Mouse (Mus musculus): ENCODE measurements around the gene Ska2.

The Ska2 gene

DNA sequence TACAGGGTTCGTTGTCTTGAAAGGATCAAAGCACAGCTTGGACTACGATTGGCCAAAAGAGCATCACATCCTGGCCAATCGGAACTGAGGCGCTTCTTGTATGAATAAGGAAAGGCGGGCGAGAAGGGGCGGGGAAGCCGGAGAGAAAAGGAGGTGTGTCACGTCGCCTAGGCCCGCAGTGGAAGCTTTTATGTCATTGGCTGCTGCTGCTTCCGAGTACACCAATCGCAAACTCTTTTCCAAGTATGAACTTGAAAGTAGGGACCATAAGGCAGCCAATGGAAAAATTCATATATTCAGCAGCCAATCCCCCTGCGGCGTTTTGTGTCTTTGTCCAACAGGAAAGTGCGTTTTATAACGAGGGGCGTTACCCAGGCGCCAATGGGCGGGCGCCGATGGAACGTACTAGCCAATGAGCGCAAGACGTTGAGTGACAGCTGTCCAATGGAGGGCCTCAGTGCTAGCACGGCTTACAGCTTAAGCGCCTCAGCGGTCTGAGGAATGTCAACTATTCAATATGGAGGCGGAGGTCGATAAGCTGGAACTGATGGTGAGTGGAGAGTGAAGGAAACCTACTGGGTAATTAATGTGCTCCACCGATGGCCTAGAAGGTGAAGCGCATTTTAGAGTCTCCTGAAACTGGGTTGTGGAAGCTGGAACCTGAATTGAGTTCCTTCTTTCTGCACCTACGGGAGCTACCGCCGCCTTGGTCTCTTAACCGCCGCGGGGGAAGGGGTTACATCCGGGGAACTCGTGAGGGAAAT lies at the start of gene Ska2:
Ska2 (plus strand) TSS at position 480 of the 764 bp plus-strand sequence.
- in situ Hi-C loops (cut with MboI; ENCODE audit: unreplicated experiment in 2 of 2) = no loop called here

DNA sequence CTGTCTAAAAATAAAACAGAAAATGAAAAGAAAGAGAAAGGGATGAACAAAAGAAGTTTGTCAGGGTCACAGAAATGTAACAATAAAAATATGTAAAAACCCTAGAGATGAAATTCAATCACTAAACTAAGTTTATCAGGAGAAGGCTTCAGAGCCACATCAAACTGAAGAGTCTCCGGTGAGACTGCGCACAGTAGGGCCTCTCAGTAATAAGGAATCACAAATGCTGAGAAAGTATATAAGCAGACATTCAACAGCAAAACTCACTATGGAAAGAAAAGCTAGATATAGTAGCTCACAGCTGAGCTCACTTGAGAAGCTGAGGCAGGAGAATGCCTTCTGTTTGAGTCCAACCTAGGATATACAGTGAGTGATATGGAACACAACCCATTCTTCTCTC lies 48.6 kb upstream of the Ska2 start:
- in situ Hi-C loops (cut with MboI; ENCODE audit: unreplicated experiment in 2 of 2) = no loop called here

DNA sequence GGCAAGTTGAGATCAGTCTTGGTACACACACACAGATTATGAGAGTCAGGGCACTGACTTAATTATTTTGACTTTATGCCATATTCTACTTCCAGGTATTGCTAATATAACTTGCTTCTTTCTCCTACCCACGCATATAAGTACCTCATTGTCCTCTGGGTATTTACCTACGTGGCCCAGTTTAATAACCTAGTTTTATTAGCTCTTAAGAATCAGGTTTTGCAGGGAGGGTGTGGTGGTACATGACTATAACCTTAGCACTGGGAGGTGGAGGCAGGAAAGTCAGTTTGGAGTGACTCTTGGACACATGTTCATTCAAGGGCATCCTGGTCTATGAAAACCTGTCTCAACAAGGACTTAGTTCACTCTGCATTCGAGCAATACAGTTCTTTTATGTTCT lies 46.9 kb upstream of the Ska2 start:
- in situ Hi-C loops (cut with MboI; ENCODE audit: unreplicated experiment in 2 of 2) = no loop called here

DNA sequence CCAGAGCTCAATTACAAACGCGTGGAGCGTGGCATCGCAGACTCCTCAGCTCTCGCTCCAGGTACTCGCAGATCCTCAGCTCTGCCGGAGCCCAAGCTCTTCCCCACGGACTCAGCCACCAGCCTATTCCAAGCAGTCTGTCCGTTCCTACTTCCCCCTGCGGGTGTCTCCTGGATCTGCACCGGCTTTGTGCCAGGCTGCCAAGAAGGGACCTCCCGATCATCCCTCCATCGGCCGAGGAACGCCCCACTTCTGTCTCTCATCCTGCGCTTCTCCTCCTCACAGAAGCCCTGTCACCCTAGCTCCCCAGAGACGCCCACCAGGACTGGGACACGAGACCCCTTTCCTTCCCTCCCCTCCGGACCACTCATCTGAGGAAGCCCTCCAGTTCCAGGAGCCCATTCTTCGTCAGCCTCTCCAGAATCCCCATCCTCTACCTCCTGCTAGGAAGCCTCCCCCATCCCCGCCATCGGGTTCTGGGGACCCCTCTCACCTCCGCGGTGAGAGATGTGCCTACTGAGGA lies 35.6 kb upstream of the Ska2 start:
- in situ Hi-C loops (cut with MboI; ENCODE audit: unreplicated experiment in 2 of 2) = no loop called here

DNA sequence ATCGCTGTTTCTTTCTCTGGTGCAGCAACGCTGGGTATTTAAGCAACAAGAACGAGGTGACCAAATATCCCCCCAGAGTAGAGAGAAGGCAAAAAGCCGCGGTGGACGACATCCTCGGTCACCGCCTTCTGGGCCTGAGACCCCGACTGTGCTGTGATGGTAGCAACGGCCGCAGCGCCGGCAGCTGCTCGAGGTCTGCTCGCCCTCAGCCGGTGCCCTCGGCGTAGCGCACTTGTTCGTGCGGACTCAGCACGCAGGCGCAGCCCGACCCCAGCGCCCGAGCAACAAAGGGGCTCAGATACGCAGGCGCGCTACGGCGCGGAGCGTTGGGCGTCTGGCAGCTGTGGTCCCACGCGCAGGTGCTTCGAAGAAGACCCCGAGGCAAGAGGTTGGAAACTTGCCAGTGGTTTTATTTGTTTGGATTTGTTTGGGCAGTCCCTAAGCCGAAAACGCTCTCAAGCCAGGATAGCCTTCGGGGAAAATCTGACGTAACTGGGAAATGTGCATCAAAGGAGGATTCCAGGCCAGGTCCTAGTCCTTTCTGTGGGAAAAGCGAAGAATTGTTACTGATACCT lies 35.1 kb upstream of the Ska2 start, which contains the start of gene Gdpd1:
Gdpd1 (minus strand) TSS at position 197 of the 575 bp plus-strand sequence.
- in situ Hi-C loops (cut with MboI; ENCODE audit: unreplicated experiment in 2 of 2) = no loop called here

DNA sequence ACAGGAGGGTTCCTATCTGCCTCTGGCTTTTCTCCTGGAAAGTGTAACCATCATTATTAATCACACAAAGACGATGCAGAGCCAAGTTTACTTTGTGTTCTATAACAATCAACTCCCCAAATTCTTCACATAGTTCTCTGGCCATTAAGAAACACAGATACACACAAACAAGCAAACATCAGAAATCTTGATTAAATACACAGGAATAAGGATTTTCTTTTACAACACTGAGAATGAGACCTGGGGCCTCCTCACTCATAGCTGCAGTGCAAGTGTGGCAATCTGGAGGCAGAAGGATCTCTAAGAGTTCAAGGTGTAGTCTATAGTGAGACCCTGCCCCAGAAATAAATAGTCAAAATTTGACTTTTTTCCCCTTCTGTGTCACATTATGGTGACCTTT lies 25.3 kb upstream of the Ska2 start:
- in situ Hi-C loops (cut with MboI; ENCODE audit: unreplicated experiment in 2 of 2) = no loop called here

DNA sequence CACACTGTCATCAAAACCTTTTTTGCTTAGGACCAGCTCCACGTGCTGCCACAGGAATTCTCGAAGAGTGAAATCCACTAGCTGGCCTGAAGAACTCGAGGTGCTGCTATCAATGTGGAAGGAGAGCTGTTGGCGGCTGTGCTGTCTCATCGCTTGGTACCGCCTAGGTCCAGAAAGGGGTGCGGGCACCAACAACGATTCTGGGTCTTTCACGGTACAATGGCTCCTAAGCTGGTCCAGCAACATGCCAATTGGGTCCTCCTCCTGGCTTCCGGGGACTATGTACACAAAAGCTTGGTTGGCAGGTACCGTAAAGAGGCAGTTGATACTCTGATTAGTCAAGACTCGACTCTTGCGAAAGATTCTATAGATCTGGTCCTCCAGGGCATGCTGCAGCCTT lies 23.6 kb upstream of the Ska2 start:
- in situ Hi-C loops (cut with MboI; ENCODE audit: unreplicated experiment in 2 of 2) = no loop called here

DNA sequence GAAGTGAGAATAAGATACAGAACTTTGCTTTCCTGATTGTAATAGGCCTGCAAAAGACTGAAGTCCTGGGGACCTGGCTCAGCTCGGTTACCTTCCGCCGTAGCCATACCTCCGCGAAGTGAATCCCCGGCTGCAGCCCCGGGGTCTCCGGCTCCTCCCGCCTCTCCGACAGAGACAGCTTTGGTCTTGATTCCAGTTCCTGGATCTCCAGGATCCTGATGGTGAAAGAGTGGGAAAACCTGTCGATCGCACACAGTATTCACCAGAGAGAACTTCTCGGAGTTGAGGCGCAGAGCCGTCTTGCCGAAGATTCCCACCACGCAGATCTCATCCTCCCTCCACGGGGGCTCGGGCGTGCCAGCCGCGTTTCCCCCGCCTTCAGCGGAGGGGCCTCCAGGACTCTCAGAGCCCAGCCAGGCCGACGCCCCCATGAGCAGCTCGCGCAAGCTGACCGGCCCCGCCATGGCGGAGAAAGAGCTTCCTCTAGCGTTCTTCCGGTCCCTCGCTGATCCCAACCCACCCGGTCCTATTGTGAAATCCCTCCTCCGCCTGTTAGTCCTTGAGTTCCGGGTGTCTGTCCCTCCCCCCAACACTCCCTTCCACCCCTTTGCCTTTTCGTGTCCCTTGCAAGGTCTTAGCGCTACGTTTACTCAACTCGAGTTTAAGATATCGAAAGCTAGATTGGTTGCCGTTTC lies 22.6 kb upstream of the Ska2 start, which contains the start of gene Smg8:
Smg8 (minus strand) TSS at position 485 of the 695 bp plus-strand sequence.
- in situ Hi-C loops (cut with MboI; ENCODE audit: unreplicated experiment in 2 of 2) = no loop called here

DNA sequence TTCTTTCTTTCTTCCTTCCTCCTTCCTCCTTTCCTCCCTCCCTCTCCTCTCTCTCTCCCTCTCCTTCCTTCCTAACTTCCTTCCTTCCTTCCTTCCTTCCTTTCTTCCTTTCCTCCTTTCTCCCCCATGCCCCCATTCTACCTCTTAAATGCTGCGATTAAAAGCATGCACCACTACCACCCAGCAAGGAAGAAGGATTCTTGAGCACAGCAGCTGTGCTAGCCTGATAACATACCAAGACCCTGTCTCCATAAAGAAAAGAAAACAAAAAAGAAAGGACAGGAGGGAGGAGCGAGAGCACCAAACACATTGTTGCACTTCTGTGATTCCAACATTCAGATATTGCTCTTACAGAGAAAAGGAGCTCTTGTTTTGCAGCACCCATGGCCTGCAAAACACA lies 21.9 kb upstream of the Ska2 start:
- in situ Hi-C loops (cut with MboI; ENCODE audit: unreplicated experiment in 2 of 2) = no loop called here

DNA sequence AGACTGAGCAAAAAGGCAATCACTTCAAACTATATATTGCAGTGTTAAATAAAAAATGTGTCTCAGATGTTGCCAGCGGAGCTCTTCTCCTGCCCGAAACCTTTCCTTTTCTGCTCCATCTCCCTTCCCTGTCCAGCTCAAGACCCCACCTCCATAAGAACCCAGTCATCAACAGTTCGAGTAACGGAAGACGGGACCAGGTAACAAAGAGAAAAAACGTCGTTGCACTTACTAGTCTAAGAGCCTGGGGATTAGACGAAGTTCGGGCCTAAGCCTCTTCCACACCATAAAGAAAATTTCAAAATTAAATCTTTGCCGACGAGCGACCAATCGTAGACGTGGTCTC lies 652 bp upstream of the Ska2 start, which contains the start of gene Prr11:
Prr11 (minus strand) TSS at position 300 of the 346 bp plus-strand sequence.
- in situ Hi-C loops (cut with MboI; ENCODE audit: unreplicated experiment in 2 of 2) = no loop called here

DNA sequence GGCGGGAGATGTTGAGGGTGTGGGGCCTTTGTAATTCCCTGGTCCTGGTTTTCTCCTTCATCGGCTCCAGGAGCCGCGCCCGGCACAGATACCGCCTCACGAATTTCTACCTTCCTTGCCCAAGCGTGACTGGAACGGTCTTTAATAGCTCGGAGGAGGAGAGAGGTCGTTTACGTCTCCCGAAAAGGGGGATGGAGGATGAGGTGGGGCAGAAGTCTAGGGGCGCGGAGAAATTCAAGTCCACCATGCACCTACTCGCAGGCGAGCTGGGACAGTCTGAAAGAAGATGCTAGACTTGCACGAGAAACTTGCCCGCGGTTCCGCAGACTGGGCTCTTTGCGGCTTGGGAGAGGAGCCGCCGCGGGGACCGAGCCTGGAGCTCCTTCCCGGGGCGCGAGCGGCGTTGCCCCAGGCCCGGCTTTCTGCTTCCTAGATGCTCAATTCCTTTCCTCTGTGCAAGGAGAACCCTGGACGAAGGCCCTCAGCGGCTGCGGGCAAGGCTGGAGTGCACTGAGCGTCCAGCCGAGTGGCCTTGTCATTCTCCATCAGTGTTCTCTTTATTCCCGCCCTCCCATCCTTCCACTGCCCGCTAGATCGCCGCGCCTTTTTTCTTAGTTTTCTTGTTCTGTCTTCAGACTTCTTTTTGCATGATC lies 611 bp downstream of the Ska2 start:
- in situ Hi-C loops (cut with MboI; ENCODE audit: unreplicated experiment in 2 of 2) = no loop called here

DNA sequence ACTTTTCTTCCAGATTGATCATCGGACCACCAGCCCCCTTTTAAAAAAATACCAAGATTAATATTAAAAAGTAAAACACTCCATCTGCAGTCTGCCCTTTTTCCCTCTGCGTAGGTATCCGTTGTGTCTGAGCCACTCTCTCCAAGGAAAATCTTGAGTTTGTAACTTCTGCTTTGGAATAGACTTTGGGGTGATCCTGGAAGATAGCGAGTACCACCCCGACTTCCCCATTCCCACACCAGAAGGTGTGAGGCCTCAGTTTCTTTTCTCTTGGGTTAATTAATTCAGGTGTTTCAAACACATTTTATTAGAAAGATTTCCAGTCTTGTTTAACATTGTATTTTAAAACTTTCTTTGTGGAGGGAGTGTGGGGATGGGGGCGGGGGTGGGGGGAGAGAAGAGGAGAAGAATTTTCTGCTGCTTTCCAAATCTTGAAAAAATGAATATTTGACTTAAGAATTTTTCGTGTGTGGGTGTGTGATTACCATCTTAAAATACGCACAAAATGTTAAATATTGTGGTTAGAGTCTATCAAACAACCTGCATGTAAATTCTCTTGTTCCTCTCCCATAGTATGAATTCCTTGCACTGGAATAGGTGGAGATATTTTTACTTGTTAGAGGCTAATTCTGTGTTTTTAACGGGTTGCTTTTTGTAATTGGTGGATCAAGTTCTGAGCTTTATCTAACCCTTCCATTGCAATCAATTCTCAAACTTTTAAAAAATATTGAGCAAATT lies 1.3 kb downstream of the Ska2 start:
- in situ Hi-C loops (cut with MboI; ENCODE audit: unreplicated experiment in 2 of 2) = no loop called here

DNA sequence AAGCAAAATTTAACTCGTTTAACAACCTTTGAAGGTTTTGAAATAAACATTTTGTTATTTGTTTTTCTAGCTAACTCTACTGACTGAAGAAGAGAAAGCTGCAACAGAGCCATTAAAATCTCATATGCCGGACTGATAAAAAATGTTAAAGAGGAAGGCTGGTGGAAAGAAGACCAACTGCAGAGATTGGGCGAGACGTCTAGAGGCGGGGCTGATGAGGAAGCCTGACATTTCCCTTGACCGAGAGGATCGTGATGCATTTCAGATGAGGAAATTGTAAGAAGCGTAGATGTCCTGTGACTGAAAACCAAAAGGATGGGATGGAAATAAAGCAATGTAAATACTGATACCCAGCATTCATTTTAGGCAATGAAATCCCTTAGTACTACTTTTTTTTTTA lies 12.8 kb downstream of the Ska2 start:
- in situ Hi-C loops (cut with MboI; ENCODE audit: unreplicated experiment in 2 of 2) = no loop called here

DNA sequence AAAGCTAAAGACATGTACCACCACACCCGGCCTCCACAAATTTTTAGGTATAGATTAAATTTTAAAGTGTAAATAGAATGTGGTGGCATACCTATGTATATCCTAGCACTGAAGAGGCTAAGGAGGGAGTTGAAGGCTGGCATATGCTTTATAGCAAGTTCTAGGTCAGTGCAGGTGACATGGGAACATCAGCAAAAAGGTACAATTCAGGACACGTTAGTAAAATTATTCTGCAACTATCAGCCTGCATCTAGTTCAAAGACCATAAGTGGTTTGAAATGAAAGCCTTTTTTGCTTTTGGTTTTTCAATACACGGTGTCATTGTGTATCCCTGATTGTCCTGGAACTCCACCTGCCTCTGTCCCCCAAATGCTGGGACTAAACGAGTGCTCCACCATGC lies 16.5 kb downstream of the Ska2 start:
- in situ Hi-C loops (cut with MboI; ENCODE audit: unreplicated experiment in 2 of 2) = no loop called here

DNA sequence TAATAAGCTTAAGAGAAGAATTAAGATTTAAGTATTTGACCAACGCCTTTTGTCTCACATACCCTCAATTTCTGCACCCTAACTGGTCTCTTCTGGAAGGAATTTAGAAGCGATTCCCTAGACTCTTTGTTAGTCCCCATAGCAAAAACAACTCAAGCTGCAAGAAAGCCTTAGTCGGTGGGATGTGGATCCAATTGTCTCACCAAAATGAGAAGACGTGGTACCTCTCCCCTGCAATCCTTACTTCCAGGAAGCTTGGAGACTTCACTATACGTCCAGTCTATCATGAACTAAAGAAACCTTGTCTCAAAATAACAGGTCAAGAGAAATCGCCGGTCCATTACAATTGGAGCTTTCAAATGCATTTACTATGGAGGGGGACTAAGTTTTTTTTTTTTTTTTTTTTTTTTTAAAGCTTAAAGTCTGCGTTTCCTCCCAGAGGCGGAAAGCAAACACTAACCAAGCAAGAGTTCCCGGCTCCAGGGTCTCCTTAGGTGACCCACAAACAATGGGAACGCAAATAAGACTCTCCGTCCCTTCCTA lies 17.3 kb downstream of the Ska2 start:
- in situ Hi-C loops (cut with MboI; ENCODE audit: unreplicated experiment in 2 of 2) = no loop called here

DNA sequence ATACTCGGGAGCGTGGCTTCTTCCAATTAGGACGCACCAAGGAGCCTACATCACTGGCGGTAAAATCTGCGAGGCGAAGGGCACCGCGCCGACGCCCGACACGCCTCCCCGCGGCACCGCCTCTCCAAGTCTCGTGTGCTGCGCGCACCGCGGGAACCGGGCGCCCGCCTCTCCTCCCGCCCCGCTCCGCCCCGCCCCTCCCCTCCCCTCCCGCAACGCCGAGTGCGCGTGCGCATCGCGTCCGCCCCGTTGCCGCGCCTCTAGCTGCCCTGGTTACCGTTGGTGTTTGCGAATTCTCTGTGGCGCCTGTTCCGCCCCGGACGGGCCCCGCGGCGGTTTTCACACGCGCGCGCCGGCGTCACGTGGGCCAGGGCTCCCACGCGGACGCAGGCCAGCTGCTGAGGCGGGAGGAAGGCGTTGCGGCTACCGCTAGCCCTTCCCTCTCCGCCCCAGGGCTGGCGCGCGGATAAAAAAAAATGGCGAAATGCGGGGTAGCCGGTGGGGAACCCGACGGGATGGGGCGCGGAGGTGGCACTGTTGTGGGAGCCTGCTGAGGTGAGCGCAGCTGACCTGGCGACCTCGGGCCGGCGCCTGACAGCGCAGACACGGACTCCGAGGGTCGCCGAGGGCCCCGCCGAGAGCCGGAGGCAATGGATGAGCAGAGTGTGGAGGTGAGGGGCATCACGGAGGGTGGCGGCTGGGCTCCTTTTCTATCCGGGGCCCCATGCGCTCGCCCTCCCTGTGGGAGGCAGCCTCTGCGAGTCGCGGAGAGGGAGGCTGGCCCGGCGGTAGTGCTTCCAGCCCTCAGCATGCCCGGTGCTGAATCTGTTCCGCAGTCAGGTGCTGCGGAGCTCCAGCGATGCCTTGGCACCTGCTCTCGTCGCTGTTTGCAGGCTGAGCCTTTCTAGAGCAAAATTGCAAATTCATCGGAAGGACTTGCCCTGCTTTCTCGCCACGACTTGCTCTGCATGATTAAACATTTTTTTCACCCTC lies 18.1 kb downstream of the Ska2 start, which contains the start of gene Trim37:
Trim37 (plus strand) TSS at position 254 of the 993 bp plus-strand sequence.
- in situ Hi-C loops (cut with MboI; ENCODE audit: unreplicated experiment in 2 of 2) = no loop called here

DNA sequence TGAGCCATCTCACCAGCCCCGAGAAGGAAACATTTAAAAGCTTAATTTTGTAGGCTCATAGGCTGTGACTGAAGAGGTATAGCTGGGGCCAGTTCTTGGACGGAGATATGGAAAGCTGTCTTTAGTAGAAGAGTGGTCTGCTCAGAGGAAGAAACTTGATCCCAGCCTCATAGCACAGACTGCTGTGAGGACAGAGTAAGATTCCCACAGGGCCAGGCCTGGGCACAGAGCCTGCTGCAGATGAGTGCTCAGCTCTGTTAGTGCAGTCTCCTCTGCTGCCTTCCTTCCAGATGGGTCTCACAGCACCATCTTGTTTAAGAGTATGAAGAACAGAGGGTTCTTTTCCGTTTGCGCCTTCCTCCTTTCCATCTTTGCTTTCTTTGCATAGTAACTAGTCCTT lies 27.2 kb downstream of the Ska2 start:
- in situ Hi-C loops (cut with MboI; ENCODE audit: unreplicated experiment in 2 of 2) = no loop called here

DNA sequence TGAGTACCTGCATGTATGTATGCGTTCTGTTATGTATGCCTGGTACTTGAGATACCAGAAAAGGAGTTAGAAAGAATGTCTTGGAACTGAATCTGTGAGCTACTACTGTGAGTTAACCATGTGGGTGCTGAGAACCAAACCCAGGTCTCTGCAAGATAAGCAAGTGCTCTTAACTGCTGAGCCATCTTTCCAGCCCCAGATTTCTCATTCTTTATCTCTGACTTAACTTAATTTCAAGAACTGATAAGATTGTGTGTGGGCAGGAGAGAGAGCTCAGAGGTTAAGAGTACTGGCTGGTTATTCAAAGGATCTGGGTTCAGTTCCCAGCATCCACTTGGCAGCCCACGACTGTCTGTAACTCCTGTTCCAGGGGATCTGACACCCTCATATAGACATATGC lies 49.0 kb downstream of the Ska2 start:
- in situ Hi-C loops (cut with MboI; ENCODE audit: unreplicated experiment in 2 of 2) = no loop called here

DNA sequence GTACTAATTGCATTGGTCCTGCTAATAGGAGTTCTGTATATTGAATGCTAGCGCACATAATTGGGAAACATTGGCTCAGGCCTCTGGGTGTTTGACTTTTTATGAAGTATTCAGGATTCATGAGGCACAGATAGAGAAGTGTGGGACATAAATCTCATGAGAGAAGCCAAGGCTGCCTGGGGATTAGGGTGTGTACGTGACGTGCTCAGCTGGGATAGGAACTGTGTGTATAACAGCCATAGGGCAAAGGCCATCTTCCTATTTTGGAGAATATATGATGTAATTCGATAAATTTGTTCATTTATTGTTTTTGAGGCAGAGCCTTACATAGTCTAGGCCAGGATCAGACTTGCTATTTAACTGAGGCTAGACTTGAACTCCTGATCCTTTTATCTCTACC lies 53.7 kb downstream of the Ska2 start:
- in situ Hi-C loops (cut with MboI; ENCODE audit: unreplicated experiment in 2 of 2) = no loop called here

All from v-Abl transformed pro-B cells (cell line).